Mouse (Mus musculus) mouse trophoblast stem cell (cell line): ENCODE measurements around the gene Rasgef1b.

Experiments used
- in situ Hi-C, 2 experiments: fragments of 300-500 bp; cut with MseI, MboI; formaldehyde crosslinking; loops; 2 replicates in 1 of 2; 3 replicates in 1 of 2; pipeline ENCODE4 v1.15.1; 2025

Gene Rasgef1b

DNA sequence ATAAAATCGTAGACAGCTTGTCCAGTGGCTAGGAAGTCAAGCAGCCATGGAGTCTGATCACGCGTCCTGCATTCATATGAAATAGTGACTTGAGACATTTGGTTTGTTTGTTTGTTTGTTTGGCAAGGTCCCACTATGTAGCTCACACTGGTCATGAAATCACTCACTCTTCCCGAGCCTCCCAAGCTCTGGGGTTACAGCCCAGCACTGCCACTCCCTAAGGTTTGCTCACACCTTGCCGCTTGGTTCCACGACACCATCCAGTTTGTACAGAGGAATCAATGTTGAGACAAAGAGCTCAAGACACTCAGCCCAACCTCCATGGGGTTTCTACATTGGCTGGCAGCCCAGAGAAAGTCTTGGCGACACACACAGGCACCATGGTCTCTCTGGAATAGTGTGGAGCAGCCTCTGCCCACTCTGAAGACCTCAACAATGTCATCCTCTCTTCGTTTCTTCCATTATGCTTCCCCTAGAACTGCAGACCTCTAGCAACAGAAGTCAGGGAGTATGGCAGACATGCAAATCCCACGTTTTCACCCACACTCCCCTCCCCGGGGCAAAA, 436.5 kb downstream of the Rasgef1b start:
- in situ Hi-C loops, result no loop called here

DNA sequence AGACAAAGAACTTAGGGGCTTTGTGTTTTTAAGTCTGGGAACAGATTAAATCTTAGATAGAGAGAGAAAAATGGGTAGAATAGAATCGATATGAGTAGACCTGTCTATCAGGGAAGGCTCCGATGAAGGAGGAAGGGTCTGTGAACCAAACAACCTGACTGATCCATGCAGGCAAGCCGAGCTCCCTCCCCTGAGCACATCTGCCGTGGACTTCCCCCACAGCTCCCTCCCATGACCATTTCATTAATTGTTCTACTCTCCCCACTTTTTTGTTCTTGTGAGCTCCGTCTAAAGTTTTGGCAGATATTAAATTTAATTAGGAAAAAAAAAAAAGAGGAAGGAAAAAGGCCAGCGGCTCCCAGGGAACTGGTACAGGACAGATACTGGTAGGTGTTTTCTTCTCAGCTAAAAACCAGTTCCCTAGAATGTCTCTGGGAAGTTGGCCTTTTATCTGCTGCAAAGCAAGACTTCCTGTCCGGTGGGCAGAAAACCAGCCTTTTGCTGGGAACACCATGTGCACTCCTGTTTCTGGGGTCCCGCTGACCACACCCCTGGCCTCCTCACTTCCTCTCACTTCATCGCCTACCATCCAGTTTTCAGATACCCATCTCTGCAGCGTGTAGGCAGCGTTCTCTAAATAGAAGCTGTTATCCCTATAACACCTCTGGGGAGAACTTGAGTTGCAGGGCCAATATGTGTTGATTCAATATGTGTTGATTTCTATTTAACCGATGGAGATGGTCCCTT, 437.6 kb downstream of the Rasgef1b start:
- in situ Hi-C loops, result no loop called here

DNA sequence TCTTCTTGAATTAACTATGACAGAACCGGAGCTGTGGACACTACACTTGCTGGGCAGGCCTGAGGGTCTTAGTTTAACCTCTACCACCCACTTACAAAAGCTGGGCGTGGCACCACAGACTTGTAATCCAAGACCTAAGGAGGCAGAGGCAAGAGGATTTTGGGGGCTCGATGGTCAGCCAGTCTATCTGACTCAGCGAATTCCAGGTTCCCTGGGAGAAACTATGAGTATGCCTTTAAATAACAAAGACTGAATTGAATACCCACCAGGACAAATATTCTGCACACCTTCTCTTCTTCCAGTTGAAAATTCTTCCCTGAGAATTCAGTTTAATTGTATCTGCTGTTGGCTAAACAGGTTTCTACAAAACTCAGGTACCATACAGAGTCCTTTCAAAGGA, 440.6 kb downstream of the Rasgef1b start:
- in situ Hi-C loops, result no loop called here

DNA sequence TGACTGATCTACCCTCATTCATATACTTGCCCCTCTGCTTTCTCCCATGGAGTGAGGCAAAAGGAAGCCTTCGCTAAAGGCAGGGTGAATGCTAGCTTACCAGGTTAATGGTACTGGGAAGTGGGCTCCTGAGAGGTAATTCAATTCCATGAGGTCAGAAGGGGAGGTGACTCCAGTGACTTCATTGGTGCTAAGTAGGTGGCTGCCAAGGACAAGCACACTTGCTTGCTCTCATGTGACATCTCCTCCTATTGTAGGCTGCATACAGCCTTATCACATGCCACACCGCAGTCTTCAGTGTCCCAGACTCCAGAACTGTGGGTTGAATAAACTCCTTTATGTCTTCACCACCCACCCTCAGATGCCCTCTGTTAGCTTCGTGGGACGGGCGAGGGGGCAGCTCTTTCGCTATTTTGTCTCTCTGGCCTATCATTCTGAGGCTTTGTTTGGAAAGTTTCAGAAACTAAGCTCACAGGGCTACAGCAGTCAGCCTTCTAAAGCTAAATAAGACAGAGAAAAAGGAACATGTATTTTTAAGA, 441.1 kb downstream of the Rasgef1b start:
- in situ Hi-C loops, result no loop called here

DNA sequence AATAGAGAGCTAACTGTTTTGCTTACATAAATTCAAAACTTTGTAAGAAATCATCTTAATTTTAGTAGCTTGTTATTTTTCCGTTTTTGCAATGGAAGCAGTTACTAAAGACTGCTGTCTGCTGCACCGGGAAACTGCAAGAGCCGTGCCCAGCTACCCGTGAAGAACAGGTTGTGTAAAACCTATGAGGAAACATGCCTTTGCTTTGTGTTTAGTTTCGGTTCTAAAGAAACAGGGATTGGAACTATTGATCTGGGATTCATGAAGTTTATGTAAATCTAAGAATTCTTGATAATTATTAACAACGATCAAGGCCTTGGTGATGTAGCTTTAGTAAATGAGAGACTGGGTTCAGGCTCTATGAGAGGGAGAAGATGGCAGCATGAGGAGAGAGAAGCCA, 442.3 kb downstream of the Rasgef1b start:
- in situ Hi-C loops, result no loop called here

DNA sequence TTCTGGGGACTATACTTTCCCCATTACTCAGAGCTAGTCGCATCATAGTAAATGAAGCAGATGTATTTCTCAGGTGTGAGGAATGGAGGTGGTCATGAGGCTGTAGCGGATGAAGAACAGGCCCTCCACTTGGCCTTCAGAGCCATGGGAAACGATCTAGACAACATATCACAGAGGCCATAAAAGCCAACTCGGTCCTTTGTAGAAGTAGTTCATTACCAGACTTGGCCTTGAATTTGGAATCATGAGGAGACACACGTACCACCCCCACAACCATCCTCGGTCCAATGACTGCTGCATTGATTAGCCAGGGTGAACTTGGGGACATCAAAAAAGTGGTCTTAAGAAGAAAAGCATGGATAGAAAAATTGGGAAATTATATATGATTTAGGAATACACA, 442.8 kb downstream of the Rasgef1b start:
- in situ Hi-C loops, result no loop called here

DNA sequence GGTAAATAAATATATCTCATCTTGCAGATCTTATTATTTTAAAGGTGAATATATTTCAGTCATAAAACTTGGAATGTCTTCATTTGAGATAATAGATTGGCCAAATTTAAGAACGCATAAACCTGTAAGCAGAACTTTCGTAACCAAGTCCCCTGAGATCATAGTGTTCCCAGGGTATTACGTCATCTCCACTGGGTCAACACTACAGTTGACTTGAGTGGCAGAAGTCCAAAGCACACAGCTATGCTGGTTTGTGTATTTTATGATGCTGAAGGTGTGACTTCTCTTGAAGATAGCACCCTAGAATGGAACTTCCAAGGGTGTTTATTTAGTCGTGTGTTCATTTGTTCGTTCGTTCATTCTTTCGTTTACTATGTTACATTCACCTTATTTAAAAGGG, 444.5 kb downstream of the Rasgef1b start:
- in situ Hi-C loops, result no loop called here

DNA sequence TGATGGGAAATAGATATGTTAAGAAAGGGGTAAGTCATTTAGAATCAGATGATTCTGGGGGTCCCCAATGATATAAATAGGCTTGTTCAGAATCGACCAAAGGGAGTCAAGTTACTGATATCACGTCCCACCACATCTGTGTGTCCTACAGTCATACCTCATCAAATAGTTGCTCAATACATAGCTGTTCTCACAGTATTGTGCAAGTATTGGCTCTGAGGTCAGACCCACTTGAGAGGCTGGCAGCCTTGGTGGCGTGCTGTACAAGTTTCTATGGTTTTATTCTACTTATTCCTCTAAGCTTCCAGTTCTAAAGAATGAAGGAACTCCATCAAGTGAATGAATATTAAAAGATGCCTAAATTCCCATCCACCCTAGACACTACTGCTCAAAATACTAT, 445.2 kb downstream of the Rasgef1b start:
- in situ Hi-C loops, result no loop called here

DNA sequence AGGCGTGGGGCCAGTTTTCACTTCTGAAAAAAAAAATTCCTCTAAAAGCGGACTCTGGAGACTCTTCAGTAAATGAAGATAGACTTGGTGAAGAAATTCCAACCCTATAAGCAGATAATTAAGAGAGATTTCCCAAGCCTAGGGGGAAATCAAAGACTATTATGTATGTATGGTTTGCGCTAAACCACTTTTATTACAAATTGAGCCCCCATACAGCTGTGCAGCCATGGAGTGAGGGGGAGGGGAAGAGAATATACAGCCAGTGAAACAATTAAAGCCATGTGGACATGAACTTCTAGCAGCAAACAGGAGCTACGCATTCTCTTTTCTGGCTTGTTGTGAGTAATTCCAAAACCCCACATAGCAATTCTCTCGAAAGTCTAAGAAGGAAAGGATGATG, 448.3 kb downstream of the Rasgef1b start:
- in situ Hi-C loops, result no loop called here

DNA sequence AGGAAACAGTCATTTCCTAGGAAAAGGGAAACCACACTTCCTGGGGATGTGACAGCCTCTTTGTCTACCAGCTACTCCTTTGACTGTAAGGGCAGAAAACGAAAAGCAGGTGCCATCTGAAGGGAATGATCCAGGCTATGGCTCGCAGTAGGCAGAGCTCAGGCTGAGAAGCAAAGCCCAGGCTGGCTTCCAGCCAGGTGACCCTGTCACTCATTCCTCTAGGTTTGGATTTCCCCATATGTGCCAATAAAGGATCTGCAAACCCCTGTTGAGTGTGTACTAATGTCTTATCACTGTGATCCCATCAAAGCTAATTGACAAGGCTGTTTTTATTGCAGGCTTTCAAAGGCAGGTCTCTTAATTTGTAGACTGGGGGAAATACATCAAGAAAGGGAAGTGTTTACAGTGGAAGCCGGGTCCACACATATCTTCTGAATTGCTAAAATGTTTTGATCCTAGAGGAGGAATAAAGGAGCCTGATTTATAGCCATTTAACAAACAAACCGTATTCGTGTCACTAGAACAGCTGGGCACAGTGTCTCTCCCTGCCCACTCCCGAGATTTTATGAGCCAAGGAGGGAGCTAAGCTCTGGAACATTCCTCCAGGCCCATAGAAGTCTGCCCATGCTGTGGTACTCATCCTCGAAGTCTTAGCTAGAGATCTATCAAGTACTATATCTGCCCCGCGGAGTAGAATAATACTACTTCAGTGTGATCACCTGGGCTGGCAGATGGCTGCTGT, 449.7 kb downstream of the Rasgef1b start:
- in situ Hi-C loops, result no loop called here

DNA sequence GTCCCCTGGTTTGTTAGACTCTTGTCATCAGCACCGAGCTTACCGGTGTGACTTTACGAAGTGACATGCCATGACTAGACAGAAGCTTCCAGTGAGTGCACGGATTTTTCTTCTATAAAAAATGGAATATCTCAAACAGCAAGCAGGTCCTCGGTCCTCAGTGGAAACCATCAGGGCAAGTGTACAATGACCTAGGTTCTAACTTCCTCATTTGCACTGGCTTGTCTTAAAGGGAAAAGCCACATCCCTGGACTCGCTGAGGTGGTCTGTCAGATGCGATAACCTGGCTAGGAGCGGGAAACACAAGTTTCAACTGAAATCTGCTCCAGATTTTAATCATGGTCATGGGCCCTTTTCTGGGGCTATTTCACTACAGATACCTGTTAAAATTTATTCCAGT, 450.5 kb downstream of the Rasgef1b start:
- in situ Hi-C loops, result no loop called here

DNA sequence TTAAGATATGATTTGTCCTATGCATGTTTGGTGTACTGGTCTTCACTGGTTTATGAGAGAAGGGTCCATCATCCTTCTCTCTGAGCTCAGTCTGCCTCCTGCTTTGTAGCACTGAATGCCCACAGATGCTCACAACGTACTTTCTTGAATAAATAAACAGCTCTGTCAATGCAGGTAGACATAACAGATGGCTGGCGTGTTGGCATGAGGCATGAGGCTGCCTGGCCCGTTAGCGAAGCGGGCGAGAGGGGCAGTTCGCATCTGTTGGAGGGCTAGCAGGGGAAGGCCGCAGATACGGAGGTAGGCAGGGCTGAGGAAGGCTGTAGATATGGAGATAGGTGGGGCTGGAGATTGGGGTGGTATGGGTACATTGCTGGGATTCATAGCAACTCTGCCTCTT, 451.3 kb downstream of the Rasgef1b start:
- in situ Hi-C loops, result no loop called here

DNA sequence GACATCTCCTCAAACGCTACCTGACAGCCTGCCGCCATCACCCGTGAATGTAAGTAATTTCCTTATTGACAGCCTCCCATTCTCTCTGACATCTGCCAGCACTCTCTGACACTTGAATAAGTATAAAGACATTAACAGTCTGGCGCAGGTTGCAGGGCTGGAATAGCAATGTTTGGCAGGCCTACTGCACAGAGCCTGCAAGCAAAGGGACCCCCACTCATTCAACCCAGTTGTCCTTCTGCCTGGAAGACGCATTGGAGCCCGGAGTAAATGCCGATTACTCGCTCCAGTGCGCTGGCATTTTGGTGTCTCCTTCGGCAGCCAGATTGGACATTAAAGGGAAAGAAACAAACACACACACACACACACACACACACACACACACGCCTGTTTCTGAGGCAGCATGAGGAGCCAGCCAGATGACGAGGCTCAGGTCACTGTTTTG, 454.7 kb downstream of the Rasgef1b start:
- in situ Hi-C loops, result no loop called here

DNA sequence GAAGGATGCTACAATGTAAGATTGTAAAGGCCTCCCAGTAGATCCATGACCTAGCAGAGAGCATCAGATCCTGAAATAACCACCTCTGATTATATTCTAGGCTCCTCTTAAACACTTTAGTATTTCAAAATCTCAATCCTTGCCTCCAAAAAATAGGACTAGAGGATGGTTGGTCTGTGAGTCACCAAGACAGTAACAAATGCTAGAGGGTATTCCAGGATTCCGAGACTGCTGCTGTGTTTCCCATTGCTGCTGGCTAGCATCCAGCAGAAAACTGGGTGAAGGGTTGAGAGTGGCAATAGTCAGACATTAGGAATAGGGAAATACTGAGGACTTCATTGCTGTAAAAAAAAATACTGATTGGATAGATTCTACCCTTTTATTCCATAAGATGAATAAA, 457.3 kb downstream of the Rasgef1b start:
- in situ Hi-C loops, result no loop called here

DNA sequence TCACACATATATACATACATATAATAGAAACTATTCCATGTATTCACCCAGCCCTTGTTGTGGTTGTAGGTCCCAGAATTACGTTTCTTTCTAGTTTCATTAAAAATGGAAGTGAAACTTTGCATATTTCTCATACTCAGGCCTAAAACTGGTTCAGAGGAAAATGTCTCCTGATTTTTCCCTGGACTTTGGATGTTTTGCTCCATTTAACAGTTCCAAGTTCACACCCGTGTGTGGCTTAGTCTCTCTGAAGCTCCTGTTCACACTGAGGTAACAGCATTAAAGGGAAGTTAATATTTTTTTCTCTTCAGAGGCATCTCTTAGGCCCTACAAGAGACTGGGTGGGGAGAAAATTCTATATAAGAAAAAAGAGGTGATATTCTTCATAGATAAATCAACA, 459.7 kb downstream of the Rasgef1b start:
- in situ Hi-C loops, result no loop called here

DNA sequence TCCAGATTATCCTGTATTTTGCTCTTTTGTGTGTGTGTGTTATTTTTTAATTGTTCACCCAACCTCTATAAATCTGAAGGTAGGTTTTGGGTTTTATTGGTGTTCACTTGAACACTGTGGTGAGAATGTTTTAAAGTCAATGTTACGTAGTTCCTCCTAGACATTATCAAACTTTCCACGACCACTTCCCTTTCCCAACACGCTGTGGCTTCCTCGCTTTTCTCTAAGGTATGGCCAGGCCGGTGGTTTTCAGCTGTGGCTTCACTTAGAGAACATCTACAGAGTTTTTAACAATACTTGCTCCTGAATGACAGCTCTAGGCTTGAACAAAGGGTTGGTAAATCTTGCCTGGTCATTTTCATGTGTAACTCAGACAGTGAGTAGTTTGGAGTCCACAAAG, 461.5 kb downstream of the Rasgef1b start:
- in situ Hi-C loops, result no loop called here

DNA sequence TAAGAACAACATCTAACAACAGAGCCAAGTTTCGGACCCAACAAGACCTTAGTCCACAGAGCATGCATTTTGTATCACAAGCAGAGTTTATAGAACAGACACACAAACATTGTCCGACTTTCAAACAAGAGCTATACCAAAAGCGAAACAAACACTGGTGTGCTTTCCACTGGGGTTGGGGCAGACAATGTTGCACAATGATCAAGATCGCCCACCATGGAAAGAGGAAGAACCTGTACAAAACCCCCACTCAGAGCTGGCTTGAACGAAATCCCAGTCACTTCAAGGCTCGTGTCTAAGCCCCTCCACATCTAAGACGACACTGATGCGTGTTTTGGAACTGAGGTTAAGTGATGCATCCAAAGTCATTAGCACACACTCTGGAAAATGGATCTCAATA, 462.6 kb downstream of the Rasgef1b start:
- in situ Hi-C loops, result no loop called here

DNA sequence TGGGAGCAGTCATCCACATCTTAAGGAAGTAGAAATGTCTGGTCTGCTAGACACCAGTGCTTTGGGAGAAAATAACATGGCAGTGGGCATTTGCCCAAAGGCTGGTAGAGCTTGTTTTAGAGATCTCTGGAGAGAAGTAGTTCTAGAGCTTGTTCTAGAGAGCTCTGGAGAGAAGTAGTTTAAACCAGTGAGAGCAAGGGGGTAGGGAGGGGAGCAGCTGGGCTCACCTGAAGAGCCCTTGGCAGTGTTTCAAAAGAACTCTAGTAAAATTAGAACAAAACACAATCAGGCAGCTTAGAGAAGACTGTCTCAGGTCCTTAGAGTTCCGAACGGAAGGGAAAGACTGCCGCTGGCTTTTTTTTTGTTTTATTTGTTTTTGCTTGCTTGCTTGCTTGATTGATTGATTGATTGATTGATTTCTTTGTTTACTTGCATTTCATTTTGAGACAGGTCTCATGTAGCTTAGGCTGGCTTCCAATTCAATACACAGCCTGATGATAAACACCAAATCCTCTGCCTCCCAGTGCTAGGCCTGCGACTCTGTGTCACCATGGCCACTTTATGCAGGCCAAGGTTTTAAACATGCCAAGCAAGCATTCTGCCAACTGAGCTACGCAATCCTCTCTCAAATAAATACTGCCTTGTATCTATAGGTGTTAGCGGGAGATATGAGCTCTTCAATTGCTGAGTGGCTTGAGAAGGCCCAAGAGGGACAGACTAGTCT, 466.5 kb downstream of the Rasgef1b start:
- in situ Hi-C loops, result no loop called here

DNA sequence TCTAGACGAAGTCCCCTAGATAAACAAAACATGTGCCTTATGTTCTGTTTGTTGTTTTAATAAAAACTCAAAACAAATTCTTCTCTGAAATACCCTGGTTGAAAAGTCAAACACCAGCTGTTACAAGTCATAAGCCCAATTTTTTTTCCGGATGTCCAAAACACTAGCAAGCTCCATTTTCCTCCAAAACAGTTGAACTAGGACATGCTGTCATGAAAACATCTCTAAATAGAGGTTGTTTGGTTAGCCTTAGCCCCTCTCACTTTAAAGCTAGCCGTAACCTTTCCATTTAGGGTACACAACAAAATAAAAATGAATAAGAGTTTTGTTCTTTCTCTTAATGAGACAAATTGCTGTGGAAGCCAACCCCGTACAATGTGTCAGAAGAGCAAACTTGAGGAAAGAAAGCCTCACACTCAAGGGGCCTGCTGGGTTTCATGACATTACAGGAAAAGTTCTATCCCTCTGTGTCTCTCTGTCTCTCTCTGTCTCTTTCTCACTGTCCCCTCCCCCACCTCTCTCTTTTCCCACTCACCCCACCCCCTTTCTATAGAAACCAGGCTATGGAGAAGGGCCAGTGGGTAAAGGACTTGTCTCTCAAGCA, 467.6 kb downstream of the Rasgef1b start:
- in situ Hi-C loops, result no loop called here

DNA sequence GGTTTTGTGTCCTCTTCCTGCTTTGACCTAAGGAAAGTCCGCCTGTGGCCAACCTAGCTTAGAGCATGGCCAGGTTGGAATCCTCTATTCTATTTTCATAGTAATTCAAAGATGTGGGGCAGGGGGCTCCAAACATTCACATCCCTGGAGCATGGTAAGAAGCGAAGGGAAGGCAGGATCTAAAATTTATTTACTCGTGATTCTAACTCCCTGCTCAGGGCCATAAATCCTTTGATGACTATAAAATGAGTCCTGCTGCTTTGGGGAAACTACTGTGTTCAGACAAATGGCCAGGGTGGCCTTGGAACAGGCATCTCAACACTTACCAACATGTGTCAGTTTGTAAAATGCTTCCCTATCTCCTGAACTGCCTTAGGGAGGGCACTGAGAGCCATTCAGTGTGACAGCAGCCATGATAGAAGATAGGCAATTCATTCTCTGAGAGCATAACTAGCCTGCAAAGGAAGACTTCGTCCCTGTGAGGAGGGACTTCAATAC, 470.8 kb downstream of the Rasgef1b start:
- in situ Hi-C loops, result no loop called here
